Mouse (Mus musculus) olfactory bulb, adult 2 months (tissue): ENCODE results near the gene Hbp1. TPM values are rescaled to one million over a fixed set of nuclear protein-coding genes. Genes with fewer than 3 reads are reported as not detected.

ENCODE experiments used
- H3K27ac ChIP-seq: fragments of 200-500 bp; 2 replicates; pipeline ENCODE4 v1.5.1; 2012; ENCODE audit warnings: low read depth, low read length; ENCODE audit not compliant: insufficient read depth
- H3K4me1 ChIP-seq: fragments of 200-500 bp; 2 replicates; pipeline ENCODE4 v1.6.1; 2012; ENCODE audit warnings: low read length; ENCODE audit not compliant: control insufficient read depth, insufficient read depth
- H3K4me3 ChIP-seq: fragments of 200-500 bp; 2 replicates; pipeline ENCODE4 v1.5.1; 2012; ENCODE audit warnings: mild to moderate bottlenecking, low read depth, low read length, moderate library complexity; ENCODE audit not compliant: insufficient read depth
- CTCF ChIP-seq: fragments of 200-500 bp; IDR thresholded peaks from 2 replicates; pipeline ENCODE4 v1.5.1; 2012; ENCODE audit warnings: low read depth, mild to moderate bottlenecking, low read length, moderate library complexity; ENCODE audit not compliant: insufficient read depth
- POLR2A ChIP-seq: fragments of 200-500 bp; IDR thresholded peaks from 2 replicates; pipeline ENCODE4 v1.6.1; 2012; ENCODE audit warnings: mild to moderate bottlenecking, low read depth, low read length, moderate library complexity; ENCODE audit not compliant: insufficient read depth
- WGBS: fragments of 180-500 bp; shearing (Covaris S2); methylation state at CpG from one replicate; pipeline ENCODE4 v1.1.7; 2018; 5-methylcytosine and 5-hydroxymethylcytosine counted together
- polyA plus RNA-seq: library from polyadenylated mRNA; stranded (reverse); fragments of >200 nt; gene quantifications from 2 replicates; pipeline ENCODE4 v1.2.4, GENCODE M21; 2012; ENCODE audit warnings: low replicate concordance; ENCODE audit not compliant: missing spikeins, insufficient read depth, insufficient read length

Hbp1 gene
- polyA plus RNA-seq, 1 experiment: not detected

DNA sequence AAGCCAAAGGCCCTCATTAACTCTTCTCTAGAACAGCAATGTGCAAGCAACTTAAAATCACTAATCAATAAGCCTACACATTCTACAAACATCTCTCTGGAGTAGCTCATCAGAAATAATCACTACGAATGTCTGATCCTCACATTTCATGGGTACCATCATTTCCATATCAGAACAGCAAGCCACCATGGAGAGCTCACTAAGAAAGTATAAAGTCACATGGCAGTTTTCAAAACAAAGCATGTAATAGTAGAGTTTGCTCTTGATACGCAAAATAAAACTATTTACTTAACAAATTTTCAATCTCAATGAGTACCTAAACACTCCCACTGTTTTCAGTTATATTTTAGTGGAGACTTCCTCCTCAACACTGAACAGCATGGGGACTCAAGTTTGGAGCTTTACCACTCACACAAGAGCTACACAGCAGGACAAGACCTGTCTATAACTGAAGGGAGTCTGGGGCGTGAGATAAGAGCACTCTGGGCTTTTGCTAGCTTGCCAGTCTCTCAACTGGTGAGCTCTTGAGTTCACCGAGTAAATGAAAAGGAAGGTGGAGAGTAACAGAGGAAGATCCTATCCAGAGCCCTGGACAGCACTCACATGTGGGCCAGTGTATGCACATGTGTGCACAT is 7.2 kb downstream of the Hbp1 start:
- 90% methylated on average over 4 of the region's 4 CpGs for WGBS
- Histone ChIP-seq H3K4me1 (0 out of 2 replicates have a peak, but pooled peaks cover 2% of the 10 kb centered on the region), H3K4me3 (no peak overlapping the region), H3K27ac (no peak overlapping the region)
- TF ChIP-seq POLR2A: no peak
- TF ChIP-seq CTCF: no peak

GRCm38 (mm10) chr12:31939026-31939425 is 11.3 kb downstream of the Hbp1 start:
- no peak overlapping the region for H3K4me3 ChIP-seq
- no peaks in the 10 kb centered on the region for H3K4me1 ChIP-seq
- TF ChIP-seq CTCF (no peak), POLR2A (no peak)
- H3K27ac ChIP-seq: no peak overlapping the region

- Histone ChIP-seq H3K4me3 (no peak overlapping the region), H3K27ac (no peak overlapping the region), H3K4me1 (no peaks in the 10 kb centered on the region)
- TF ChIP-seq CTCF: no peak
- TF ChIP-seq POLR2A: no peak
- 87% methylated on average over 4 of the region's 4 CpGs for WGBS
Observed at GRCm38 (mm10) chr12:31938391-31938997, 11.8 kb downstream of the Hbp1 start.

GRCm38 (mm10) chr12:31937613-31938012 is 12.7 kb downstream of the Hbp1 start:
- no peaks in the 10 kb centered on the region for H3K4me1 ChIP-seq
- 92% methylated on average over 3 of the region's 3 CpGs for WGBS
- TF ChIP-seq POLR2A (no peak), CTCF (no peak)
- no peak overlapping the region for H3K4me3 ChIP-seq
- H3K27ac ChIP-seq: no peak overlapping the region

DNA sequence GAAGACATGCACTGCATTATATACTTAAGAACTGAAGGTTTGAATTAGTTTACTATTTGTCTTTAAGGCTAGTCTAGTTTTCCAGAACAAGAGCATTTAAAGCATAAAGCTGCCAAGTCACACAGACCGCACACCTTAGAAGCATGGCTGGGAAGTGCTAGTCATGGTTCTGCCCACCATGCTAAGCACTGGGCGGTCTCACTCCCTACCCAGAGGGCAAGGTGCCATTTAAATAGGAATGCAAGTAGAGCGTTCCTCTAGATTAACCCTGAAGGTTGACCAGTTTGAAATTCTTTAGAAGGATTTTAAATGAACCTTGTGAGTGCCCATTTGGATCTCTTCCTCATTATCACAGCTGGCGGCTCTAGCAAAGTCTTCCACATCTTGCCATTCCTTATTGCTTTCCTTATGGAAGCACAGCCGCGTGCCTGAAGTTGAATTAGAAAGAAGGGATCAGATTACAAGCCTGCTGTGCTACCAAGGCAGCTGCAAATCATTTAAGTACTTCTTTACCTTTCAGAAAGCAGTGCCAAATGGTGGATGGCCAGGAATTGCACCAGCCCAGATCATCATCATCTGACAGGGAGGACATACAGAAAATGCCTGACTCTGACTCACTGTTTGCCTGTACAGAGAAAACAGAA is 13.6 kb downstream of the Hbp1 start:
- no peak overlapping the region for H3K27ac ChIP-seq
- no peak overlapping the region for H3K4me3 ChIP-seq
- WGBS: 53% methylated on average over 6 of the region's 6 CpGs
- no peaks in the 10 kb centered on the region for H3K4me1 ChIP-seq
- TF ChIP-seq POLR2A: no peak
- TF ChIP-seq CTCF: no peak

DNA sequence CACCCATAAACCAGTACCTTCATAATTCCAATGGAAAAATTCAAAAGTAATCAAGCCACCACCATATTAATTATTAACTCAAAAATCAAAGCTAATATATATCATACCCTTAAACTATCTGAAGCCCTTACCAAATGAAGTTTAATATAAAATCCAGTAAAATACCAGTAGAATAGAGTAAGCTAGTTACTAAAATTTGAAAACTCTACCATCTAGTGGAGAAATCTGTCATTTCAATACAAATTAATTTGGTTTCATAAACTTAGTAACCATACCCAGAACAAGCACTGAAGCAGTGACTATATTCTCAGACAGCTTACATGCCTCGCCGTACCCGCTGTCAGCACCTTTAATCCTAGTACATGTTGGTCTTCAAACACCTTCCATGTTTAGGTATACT is 18.5 kb downstream of the Hbp1 start:
- TF ChIP-seq CTCF (no peak), POLR2A (no peak)
- WGBS: 97% methylated on average over 3 of the region's 3 CpGs
- Histone ChIP-seq H3K4me3 (no peak overlapping the region), H3K27ac (no peak overlapping the region), H3K4me1 (no peaks in the 10 kb centered on the region)

GRCm38 (mm10) chr12:31928498-31928897 is 21.8 kb downstream of the Hbp1 start:
- Histone ChIP-seq H3K27ac (no peak overlapping the region), H3K4me1 (no peaks in the 10 kb centered on the region), H3K4me3 (no peak overlapping the region)
- no peak for TF ChIP-seq POLR2A
- no peak for TF ChIP-seq CTCF
- 61% methylated on average over 3 of the region's 3 CpGs for WGBS

GRCm38 (mm10) chr12:31926661-31927061 is 23.7 kb downstream of the Hbp1 start:
- WGBS: 27% methylated on average over 4 of the region's 4 CpGs
- no peak overlapping the region for H3K4me3 ChIP-seq
- no peak overlapping the region for H3K27ac ChIP-seq
- peak; percentile 52; the same call in 1 of the 2 replicates for TF ChIP-seq CTCF
- no peak for TF ChIP-seq POLR2A
- H3K4me1 ChIP-seq: no peaks in the 10 kb centered on the region

- 80% methylated on average over 6 of the region's 6 CpGs for WGBS
- TF ChIP-seq CTCF (no peak), POLR2A (no peak)
- Histone ChIP-seq H3K27ac (no peak overlapping the region), H3K4me3 (no peak overlapping the region), H3K4me1 (no peaks in the 10 kb centered on the region)
Observed at GRCm38 (mm10) chr12:31925343-31925742, 25.0 kb downstream of the Hbp1 start.

DNA sequence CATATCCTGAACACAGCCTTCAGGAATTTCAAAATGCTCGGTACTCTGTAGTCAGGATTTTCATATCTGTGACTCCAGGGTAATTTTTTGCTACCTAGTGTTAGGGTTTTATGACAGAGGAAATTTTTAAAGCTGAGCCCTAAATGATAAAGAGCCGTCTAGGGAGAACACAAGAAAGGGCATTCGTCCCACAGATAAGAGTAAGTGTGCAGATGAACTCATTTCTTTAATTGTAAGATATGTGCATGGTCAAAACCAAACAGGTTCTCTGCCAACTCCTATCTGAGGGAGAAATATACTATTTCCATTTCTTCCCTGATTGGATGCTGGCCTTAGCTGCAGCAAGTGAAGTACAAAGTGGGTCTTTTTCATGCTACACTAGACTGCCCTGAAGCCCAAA is 26.2 kb downstream of the Hbp1 start:
- H3K27ac ChIP-seq: no peak overlapping the region
- WGBS: 94% methylated on average over 3 of the region's 3 CpGs
- H3K4me1 ChIP-seq: no peaks in the 10 kb centered on the region
- TF ChIP-seq CTCF (no peak), POLR2A (no peak)
- H3K4me3 ChIP-seq: no peak overlapping the region
